Mouse (Mus musculus) MEL-GATA-1-ER (cell line): ENCODE results near the gene Prune1.

ENCODE experiments used
- DNase-seq: peaks from one replicate; pipeline ENCODE4 v3.0.0-alpha.2; 2012; ENCODE audit warnings: low read depth; ENCODE audit errors: extremely low read depth

Gene Prune1

GRCm38 (mm10) chr3:95281216-95282126, at the start of gene Prune1, which contains the start of gene Mindy1:
Prune1 (minus strand) TSS chr3:95282076.
Mindy1 (plus strand) TSS chr3:95281345.
- DNase-seq: peak; percentile 100

DNA sequence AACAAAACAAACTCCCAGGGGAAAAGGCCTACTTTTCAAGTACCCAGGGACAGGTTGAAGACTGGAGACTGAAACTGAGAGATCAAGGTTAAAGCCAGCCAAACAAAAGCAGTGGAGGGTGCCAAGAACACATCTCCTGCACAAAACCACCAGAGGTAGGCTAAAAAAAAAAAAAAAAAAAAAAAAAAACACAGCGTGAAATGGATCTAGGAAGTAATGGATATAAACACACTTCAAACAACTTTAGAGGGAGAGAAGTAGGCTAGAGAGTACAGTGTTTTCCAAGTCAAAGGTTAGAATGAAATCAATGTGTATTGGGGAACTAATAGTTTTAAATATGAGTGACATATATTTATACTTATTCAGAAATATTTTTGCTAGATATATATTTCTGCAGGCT, 49.7 kb upstream of the Prune1 start:
- no peak for DNase-seq

GRCm38 (mm10) chr3:95328803-95329404, 47.0 kb upstream of the Prune1 start:
- DNase-seq: no peak

GRCm38 (mm10) chr3:95324454-95325144, 42.7 kb upstream of the Prune1 start:
- DNase-seq: no peak

GRCm38 (mm10) chr3:95323429-95323828, 41.6 kb upstream of the Prune1 start:
- DNase-seq: no peak

DNA sequence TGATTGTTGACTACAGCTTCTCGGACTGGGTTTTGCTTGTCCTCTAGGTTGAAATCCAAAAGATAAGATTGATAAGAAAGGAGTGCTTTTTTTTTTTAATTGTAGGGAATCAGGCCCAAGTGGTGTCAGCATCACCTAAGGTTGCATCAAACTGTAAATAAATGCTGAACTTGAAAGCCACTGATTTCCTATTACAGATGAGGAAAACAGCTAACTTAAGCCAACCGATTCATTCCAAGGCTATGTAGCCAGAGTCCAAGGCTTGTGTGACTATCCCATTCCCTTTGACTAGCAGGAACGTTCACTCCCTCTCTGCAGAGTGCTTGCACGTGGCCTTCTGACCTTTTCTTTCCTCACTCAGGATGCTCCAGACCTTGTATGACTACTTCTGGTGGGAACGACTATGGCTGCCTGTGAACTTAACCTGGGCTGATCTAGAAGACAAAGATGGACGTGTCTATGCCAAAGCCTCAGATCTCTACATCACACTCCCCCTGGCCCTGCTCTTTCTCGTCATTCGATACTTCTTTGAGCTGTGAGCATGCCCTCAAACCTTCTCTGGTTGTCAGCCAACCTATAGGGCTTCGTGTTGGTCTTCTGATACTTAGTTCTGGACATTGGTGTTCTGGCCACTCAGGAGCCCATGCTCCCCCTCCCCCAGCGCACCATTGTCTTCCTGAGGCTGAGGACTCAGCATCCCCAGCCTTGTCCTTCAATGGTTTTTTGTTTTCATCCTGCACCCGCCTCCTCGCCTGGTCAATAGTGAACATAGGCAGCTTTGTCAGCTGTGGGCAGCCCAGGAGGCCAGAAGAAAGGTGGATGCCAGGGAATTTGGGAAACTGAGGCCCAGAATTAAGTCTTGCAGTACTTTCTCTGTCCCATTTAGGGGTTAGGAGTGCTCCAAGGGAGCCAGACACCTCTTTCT, 38.1 kb upstream of the Prune1 start:
- DNase-seq: no peak

GRCm38 (mm10) chr3:95319110-95319509, 37.2 kb upstream of the Prune1 start:
- no peak for DNase-seq

DNA sequence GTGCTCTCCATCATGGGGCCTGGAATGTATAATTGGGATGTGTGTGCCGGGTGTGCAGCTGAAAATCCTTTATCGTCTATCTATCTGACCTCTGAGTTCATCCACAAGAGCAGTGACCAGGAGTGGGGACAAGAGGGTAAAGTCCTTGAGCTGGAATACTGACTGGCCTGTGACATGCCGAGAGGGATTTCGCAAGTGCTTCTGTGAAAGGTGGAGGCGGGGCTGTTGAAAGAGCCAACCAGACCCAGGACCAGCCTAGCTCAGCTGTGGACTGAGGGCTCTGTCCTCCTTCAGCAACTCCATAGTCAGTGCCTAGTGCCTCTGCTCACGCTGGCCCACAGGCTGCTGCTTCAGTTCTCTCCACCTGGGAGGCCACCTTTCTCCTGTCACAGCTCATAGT, 36.7 kb upstream of the Prune1 start:
- no peak for DNase-seq

- DNase-seq: peak; percentile 67
These were observed 35.7 kb upstream of the Prune1 start for GRCm38 (mm10) chr3:95317414-95318080.

- peak; percentile 76 for DNase-seq
These were observed 34.1 kb upstream of the Prune1 start for GRCm38 (mm10) chr3:95315844-95316550.

- peak; percentile 73 for DNase-seq
These were observed 33.4 kb upstream of the Prune1 start for GRCm38 (mm10) chr3:95315094-95315843.

- DNase-seq: peak; percentile 61
These were observed 32.7 kb upstream of the Prune1 start, which contains the start of gene Cers2 for GRCm38 (mm10) chr3:95314486-95315093. Cers2 (plus strand) TSS chr3:95314791.

DNA sequence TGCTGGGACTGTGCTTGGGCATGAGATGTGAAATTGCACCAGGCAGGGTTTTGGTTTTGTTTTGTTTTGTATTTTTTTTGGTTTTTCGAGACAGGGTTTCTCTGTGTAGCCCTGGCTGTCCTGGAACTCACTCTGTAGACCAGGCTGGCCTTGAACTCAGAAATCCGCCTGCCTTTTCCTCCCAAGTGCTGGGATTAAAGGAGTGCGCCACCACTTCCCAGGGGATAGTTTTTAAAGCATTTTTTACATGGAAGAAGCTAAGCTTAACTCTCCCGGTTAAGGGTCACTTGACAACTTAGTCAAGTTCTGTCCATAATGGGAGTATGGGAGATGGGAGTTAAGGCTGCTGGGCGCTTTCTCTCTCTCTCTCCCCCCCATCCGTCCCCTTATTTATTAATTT, 32.2 kb upstream of the Prune1 start:
- DNase-seq: no peak

GRCm38 (mm10) chr3:95313476-95313875, 31.6 kb upstream of the Prune1 start:
- DNase-seq: peak; percentile 82

GRCm38 (mm10) chr3:95312623-95313022, 30.7 kb upstream of the Prune1 start:
- DNase-seq: peak; percentile 99

DNA sequence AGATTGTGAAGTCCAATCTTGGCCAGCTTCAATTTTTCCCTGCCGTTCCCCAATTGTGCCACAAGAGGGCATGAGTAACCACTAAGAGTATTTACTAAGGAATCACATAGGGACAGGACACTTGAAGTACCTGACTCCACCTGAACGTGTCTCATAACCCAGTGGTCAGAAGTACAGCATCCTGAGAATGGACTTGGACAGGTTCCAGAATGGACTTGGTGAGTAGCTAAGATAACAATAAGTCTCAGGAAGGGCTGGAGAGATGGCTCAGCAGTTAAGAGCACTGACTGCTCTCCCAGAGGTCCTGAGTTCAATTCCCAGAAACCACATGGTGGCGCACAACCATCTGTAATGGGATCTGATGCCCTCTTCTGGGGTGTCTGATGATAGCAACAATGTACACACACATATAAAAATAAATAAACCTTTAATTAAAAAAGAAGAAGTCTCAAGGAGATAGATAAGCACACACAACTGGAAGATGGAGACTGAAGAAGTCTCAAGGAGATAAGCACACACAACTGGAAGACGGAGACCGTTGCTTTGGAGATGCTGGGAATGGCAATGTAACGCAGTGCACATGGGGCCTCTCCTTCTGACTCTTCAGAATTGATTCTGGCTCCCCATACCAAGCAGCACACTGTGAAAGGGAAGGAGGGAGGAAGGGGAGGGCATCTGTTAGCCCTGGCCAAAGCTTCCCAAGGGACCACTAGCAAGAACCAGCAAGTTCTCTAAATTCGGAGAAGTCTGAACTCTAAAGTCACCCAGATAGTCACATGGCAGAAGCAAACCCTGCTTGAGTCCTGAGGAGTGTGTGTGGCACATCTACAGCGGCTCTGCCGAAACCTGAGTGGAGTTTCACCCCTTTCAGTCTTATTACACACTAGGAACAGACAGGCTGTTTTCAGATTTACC, 29.3 kb upstream of the Prune1 start:
- peak; percentile 96 for DNase-seq

DNA sequence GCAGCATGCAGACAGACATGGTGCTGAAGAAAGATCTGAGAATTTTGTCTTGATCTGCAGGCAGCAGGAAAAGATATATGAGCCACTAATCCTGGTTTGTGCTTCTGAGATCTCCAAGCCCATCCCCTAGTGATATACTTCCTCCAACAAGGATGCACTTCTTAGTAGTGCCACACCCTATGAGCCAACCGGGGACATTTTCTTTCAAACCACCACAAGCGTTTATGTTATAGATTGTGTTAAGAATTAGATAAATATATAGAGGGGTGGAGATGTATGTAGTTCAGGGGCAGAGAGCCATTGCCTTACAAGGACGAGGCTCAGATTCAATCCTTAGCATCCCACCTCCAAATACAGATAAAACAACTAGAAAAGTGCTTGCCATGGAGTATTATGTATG, 28.6 kb upstream of the Prune1 start:
- DNase-seq: peak; percentile 74
